Mouse (Mus musculus) layer of hippocampus, postnatal 36 days (tissue): Measurements from ENCODE around the gene Il31ra. TPM values are rescaled to one million over a fixed set of nuclear protein-coding genes. Genes with fewer than 3 reads are reported as not detected.

Experiments
- total RNA-seq, 2 experiments: library from RNA; stranded (reverse); gene quantifications; 2 replicates each; pipeline ENCODE4 v1.2.3; 2021

Il31ra gene
- total RNA-seq, 2 experiments from 2014 or later, result 0.18 TPM; not detected in 1

Other genes starting within 250 kb of the Il31ra start
- gene Il6st, start 130.3 kb downstream of the Il31ra start, total RNA-seq, result 10 to 100 TPM; 67.3 to 80.3 TPM
- 1 to 10 TPM; 2.1 to 3.1 TPM for gene Ddx4, start 58.1 kb upstream of the Il31ra start, total RNA-seq
- gene Slc38a9, start 66.4 kb upstream of the Il31ra start, total RNA-seq, result 10 to 100 TPM; 28.6 to 32.5 TPM
- 10 to 100 TPM; 28.5 to 30.7 TPM for gene Plpp1, start 206.4 kb upstream of the Il31ra start, total RNA-seq